Mouse (Mus musculus): ENCODE data around the gene Kansl1. TPM values are rescaled to one million over a fixed set of nuclear protein-coding genes. Genes with fewer than 3 reads are reported as not detected.

Gene Kansl1
- total RNA-seq, 1 experiment from 2014 or later, result 56.5 TPM

DNA sequence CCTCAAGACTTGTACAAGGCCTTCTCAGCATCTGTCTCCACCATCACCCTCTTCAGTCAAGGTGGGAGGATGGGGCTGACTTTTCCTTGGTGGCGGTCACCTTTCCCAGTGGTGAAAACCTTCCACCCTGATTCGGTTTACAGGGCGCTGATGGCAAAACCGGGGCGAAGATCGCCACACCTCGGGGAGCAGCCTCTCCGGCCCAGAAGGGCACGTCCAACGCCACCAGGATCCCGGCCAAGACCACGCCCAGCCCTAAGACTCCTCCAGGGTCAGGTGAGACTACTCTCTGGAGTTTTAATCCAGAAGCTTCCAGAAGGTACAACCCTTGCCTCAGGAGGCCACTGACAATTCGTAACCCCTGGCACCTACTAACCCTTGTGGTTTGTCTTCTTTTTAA, 162.2 kb downstream of the Kansl1 start:
- peak; percentile 30 for DNase-seq

- no peak for DNase-seq
Observed at GRCm38 (mm10) chr11:104305711-104306110, 162.9 kb downstream of the Kansl1 start.

DNA sequence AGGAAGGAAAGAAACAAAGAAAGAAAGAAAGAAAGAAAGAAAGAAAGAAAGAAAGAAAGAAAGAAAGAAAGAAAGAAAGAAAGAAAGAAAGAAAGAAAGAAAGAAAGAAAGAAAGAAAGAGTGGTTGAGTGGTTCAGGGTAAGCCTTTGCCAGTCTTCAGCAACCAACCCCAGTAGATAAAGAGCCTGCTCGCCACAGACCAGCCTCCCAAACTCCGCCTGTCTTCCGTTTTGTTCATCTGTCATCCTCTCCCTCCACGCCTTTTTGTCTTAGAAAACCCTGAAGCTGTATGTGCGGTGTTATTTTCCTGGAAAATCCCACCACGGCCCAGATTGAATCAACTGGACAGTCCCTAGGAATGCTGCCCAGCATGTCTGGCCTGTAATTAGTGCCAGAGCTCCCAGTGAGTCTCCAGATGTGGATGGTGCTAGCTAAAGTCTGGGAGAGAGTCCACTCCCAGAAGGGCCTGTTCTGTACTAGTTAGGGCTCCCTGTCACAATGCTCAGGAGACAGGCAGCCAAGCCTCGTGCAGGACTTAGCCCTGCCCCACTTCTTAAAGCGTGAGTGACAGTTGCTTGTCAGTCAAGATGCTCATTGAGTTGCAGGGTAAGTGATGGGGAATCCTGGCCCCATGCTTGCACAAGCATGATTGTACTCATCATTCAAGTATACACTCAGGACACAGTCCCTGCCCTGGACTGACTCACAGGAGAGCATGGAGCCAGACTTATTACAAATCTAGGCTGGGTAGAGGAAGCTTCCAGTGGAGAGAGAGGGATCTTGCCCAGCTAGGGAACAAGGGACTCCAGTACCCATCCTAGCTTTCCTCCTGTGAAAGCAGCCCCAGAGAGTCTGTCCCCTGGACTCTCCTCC, 165.3 kb downstream of the Kansl1 start:
- peak; percentile 18 for DNase-seq

- no peak for DNase-seq
Observed at GRCm38 (mm10) chr11:104302628-104303027, 166.0 kb downstream of the Kansl1 start.

GRCm38 (mm10) chr11:104297671-104298070, 171.0 kb downstream of the Kansl1 start:
- DNase-seq, result peak; percentile 32

DNA sequence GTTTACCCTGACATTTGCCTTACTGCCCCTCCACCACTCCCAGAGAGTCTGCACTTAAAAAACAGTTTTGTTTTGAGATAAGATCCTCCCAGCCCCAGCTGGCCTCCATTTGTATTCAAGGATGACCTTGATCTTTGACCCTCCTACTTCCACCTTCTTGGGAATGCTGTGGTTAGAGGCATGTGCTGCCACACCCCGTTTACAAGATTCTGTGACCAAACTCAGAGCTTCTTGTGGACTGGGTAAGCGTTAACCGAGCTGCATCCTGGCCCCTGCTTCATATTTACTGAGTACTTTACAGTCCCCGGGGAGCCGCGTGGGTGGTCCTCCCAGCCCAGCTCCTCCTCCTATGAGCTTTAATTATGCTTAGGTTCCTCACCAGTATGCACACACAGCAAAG, 173.0 kb downstream of the Kansl1 start:
- DNase-seq, result no peak

GRCm38 (mm10) chr11:104295145-104295544, 173.5 kb downstream of the Kansl1 start:
- no peak for DNase-seq

DNA sequence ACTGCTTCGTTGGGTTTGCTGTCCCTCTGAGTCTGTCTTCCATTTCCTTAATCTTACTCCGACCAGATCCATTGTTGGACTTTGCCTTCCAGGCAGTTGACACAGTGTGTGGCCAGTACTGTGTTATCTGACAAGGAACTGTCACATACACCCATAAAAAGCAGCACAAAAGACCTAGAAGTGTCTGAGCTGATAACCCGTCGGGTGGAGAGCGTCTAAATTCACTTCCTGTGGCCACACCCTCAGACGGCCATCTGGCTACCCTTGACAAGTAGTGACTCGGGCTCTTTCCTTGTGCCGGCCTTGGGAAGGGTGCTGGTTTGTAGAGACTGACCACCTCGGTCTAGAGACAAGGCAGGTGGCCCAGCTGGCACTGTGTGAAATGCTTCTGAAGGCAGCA, 175.4 kb downstream of the Kansl1 start:
- no peak for DNase-seq

DNA sequence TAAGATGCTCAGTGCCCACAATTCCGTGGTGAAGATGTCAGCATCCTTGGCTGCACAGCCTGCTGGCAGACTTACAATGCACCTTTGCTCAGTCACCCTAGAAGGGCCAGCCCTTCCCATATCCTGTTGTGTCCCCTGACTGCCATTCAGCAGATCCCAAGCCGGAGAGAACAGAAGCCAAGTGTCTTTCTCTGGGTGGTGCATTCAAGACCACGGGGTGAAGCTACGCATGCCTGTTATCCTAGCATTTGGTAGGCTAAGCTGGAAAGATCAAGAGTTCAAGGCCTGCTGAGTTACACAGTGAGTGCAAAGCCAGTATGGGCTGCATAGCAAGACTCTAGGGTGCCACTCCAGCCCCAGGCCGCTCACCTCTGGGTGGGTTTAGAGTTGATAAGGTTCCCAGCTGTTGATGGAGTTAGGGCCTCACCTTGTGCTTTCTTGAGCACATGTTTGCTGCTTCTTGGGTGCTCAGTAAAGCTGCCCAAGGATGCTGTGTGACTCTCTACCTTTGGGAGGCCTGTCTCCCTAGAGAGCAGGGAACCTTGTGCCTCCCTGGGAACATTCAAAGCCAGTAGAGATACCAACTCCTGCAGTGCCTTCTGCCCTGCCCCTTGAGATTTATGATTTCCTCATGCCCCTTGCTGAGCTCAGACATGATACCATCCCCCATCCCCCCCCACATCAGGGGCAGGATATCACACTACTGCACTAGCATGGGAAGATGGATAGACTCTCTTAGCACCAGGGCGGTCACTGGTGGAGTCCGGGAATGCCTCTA, 176.0 kb downstream of the Kansl1 start:
- DNase-seq, result no peak

DNA sequence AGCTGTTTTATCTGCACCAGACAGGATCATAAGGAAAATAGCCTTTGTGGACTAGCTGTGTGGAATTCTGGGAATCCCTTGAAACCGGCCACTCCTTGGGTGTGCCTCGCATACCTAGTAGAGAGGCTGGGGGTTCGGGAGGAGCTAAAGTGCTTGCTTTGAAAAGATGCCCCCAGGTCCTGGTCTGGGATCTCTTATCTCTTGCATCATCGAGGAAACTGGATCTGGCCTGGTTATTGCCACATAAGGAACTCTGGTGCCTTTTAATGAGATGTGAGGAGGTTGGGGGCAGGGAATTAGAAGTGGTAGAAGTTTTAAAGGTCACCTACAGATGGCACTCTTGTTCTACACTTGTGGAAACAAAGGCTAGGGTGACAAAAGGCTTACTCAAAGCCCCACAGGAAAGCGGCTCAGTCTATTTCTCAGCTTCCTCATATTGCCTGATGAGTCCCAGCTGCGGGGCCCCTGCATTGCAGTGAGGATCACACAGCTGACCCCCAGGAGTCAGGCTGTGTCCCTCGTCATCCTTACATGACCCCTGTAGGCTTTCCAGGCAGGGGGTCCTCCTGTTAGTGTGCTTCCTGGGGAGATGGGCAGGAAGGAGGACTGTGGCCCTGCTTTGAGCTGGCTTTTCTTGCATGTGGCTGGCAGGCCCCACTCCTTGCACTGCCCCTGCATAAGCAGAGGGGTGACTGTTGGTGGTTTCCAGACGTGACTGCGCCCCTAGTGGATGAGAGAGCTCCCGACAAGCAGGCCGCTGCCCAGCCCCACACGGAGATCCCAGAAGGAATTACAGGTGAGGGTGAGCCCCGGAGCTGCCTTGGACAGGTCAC, 179.2 kb downstream of the Kansl1 start:
- peak; percentile 61 for DNase-seq

DNA sequence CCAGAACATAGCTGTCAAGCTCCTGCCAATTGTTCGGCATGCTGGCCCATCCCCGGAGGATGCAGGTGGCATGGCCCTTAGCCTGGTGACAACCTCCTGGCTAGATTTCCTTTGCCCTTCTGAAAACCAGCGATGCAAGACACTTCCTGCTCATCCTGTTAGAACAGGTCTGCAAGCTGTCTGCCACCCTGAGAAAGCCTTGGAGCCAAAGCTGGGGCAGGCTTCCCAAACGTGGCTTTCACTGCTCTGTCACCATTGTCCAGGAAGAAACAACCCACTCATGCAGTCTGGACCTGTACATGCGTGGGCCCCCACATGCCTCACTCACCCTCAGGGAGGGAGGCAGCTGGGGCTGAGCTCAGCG, 179.8 kb downstream of the Kansl1 start:
- no peak for DNase-seq

DNA sequence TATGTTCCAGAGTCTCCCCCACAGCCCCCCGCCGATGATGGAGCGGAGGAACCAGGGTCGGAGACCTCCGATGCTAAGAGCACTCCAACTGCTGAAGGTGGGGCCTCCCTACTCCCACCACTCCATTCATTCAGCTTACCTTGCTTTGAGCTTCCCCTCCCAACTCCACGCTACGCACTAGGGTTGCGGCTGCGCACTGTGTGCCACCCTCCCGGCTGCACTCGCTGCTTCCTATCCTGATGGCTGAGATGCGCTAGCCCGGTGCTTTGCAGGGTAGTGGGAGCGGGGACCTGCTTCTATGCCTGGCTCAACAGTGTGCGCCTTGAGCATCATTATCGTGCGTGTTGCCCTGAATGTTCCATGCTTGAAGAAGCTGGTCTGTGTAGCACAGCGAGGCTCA, 181.5 kb downstream of the Kansl1 start:
- no peak for DNase-seq

Small RNA genes lying within 50 kb of the gene (microRNA-seq; reads per million reads assigned to microRNA genes)
- 0 reads per million in 2 experiments for gene Gm47315

Other genes with a start within 250 kb of the Kansl1 start
- gene Mapt, start 237.5 kb downstream of the Kansl1 start, total RNA-seq (2021), result 142 and 169 TPM in 2 replicates
- gene Cdc27, start 81.8 kb upstream of the Kansl1 start, total RNA-seq (2021), result 54.9 and 68.9 TPM in 2 replicates
- 2.9 and 3.4 TPM in 2 replicates for gene Myl4, start 81.8 kb upstream of the Kansl1 start, total RNA-seq (2021)
- 5.4 and 6.1 TPM in 2 replicates for gene Itgb3, start 139.1 kb upstream of the Kansl1 start, total RNA-seq (2021)
- 0.06 TPM in 1 of 2 replicates, not detected in the other for gene Gm11639, start 216.8 kb upstream of the Kansl1 start, total RNA-seq (2021)

All from adrenal gland, postnatal 25 days (tissue).